Mouse (Mus musculus) megakaryocyte, adult 5-6 weeks (primary cell): ENCODE results near the gene Fam83f. TPM values are rescaled to one million over a fixed set of nuclear protein-coding genes. Genes with fewer than 3 reads are reported as not detected.
"Not testable (repeated sequence)": the region's sequence is repeated elsewhere in the genome, so short reads cannot be mapped to it uniquely, and the experiment has no call there.

ENCODE experiments used
- ATAC-seq: 2 replicates; pipeline ENCODE4 v1.8.0; 2016; ENCODE audit warnings: mild to moderate bottlenecking, inconsistent platforms; ENCODE audit not compliant: poor library complexity, severe bottlenecking
- total RNA-seq, 2 experiments: library from RNA; stranded (forward) in 1 of 2; stranded (reverse) in 1 of 2; fragments of 153-499, 151-499 nt in 1 of 2; fragments of 221-1000, 200-1000 nt in 1 of 2; gene quantifications; 2 replicates each; pipeline versions ENCODE4 v1.2.3 to v1.2.4; 2015 to 2017

Gene Fam83f
- total RNA-seq, 2 experiments from 2014 or later: 1.0 to 2.6 TPM

- no peak for ATAC-seq
Measured at GRCm38 (mm10) chr15:80703495-80703894, 31.8 kb downstream of the Fam83f start.

DNA sequence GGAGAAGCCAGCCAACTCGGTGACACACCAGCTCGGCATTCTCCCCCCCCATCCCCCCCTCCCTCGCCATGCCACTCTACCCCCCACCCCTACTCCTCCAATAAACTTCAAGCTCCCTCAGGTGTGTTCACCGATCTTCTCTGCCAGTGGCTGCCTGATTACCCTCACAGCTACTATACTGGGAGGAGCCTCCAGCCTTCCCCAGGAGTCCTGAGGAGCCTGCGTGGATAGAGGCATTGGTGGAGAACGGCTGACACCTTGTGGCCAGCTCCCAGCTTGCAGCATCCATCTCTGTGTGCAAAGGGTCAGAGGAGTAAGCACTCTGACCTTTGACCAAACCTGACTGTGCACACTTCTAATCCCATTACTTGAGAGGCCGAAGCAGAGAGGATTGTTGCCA, 32.6 kb downstream of the Fam83f start:
- ATAC-seq: peak; percentile 82

DNA sequence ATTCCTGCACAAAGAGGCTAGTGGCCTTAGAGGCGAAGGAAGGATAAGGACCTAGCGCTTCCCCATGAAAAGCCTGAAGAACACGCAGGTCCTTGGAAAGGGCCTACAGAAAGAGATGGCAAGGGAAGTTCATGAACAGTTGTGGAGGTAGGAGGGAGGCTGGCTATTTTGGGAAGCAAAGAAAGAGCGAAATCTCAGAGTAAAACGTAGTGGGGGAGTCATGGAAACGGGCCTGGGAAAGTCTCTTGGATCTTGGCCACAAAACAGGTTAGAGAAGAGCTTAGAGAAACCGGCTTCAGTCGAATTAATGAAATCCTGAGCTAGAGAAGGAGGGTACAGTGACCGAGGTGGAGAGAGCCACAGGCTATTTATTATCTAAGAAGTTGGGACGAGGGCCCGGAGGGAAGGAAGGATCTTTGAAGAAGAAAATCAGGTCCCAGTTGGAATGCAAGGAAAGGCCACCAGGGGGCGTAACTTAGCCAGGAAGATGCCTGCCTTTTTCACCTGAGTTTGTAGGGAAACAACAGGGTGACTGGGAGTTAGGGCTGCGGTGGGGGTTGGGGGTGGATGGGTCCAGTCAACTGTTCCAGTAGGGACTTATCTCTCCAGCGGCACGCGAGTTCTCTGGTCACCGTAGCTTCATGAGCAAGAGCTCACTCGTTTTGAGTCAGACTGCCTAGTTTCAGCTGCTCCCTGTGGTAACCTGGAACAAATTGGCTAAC, 34.3 kb downstream of the Fam83f start:
- ATAC-seq: no peak

DNA sequence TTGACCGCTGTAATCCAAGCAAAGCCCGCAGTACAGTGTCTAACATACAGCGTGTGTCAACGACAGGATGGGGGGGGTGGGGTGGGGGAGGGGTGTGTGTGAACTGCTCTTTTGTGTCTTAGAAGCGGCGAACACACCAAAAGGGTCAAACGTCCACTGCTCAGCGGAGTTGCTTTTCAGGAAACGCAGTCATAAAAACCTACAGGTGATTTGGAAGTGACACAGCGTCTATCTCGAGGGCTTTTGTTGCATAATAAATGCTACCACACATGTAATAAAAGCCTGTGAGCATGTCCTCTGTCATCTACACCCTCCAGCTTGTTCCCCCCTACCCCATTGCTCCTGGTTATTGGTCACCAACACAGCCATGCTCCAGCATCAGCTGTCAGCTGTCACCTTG, 34.9 kb downstream of the Fam83f start:
- no peak for ATAC-seq

DNA sequence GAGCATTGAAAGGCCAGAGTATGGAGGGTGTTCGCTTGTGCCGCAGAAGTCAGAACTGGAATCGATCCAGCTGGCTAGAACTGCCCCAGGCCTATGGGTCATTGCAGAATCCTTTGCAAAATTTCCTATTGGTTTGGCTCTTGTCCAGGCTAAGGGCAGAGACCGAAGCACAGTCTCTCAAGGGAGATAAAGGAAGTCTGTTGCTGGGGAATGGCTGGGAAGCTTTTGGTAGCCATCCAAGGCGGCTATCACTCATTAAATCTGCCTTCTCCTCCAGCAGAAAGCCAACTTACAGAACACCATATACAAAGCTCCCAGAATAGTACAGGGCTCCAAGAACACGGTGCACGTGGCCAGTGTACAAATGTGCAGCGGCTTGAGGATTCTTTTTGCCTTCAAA, 35.4 kb downstream of the Fam83f start:
- ATAC-seq: no peak

- ATAC-seq: no peak
Measured at GRCm38 (mm10) chr15:80709593-80709992, 37.9 kb downstream of the Fam83f start.

DNA sequence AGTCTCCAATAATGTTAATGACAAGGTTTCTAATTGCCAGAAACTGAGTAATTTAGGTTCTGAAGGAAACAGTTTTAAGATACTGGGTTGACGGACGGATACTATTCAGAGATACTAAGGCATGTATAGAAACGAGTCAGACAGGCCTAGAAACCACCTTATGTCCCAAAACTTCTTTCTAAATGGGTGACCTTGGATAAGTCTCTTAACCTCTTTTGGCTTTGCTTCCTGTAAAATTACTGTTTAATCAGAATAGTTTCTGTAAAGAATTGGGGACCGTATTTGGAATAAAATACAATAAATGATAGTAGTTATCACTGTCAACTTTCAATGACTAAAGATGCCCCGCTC, 38.6 kb downstream of the Fam83f start:
- ATAC-seq: no peak

- ATAC-seq: peak; percentile 90
Measured at GRCm38 (mm10) chr15:80710608-80711363, 39.1 kb downstream of the Fam83f start, which contains the start of gene Tnrc6b. Gene Tnrc6b (plus strand): TSS chr15:80711313.

GRCm38 (mm10) chr15:80711401-80712151, 39.9 kb downstream of the Fam83f start:
- ATAC-seq: peak; percentile 8

DNA sequence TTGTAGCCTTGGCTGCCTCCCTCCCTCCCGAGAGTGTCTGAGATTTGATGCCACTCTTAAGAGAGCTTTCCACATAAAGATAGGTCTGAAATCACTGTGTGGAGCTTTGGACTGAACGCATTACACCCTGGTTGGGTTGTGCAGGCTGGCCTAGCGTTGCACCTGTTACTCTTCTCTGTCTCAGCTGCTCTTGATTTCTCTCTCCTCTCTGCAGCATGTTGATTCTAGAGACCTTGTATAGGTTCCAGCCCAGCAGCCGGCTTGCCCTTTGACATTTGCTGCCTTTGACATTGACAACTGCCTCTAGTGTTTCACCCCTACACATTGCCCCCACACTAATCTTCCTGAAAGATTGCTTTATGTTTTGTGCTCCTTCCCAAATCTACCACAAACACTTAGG, 42.7 kb downstream of the Fam83f start:
- ATAC-seq: no peak

DNA sequence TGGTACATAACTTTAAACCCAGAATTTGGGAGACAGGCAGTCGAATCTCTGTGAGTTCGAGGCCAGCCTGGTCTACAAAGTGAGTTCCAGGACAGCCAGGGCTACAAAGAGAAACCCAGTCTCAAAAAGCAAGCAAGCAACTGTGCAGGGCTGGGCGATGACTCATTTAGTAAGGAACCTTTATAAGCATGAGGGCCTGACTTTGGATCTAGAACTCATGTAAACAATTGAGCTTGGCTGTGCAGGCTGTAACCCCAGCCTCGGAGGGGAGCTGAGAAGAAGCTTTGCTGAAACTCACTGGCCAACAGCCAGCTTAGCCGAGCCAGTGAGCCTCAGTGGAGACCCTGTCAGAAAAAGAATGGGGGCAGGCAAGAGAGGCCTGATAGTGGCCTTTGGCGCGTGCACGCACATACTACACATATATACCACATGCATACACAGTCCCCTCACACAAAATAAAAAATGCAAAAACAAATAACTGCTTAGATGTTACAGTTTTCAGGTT, 45.0 kb downstream of the Fam83f start:
- ATAC-seq: no peak

GRCm38 (mm10) chr15:80717431-80717830, 45.8 kb downstream of the Fam83f start:
- ATAC-seq: no peak

DNA sequence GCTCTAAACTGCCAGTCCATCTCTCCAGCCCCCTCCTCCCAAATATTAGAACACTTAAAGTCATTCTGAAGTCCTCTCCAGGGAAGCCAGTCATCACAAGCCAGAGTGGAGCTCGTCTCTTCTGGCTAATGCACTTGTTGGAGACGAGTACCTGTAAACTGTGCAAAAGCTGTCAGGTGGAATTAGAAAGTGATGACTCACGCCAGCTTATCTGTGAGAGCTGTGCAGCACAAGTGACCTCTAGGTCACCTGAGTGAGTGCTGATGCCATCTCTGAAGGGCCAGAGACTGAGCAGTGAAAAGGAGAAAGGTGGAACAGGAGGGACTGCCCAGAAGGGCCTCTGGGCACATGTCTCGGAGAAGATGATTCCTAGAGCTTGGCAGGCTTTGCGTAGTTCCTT, 48.6 kb downstream of the Fam83f start:
- ATAC-seq: no peak

DNA sequence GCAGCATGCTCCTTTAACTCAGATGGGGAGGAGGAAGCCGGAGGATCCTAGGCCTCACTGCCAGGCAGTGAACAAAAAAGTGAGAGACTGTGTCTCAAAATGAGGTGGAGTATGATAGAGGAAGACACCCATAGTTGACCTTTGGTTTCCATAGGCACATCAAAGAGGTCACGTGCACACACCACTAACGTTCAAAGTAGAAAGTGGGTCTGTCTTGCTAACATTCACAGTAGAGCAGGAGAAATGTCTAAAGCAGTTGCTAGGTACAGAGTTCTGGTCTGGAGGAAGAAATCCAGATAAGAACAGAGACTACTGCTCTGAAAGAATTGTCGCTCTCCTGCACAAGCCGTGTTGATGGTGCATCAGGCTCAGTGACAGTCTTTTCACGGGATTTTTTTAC, 50.2 kb downstream of the Fam83f start:
- ATAC-seq: no peak

- ATAC-seq: no peak
Measured at GRCm38 (mm10) chr15:80722366-80722765, 50.7 kb downstream of the Fam83f start.

DNA sequence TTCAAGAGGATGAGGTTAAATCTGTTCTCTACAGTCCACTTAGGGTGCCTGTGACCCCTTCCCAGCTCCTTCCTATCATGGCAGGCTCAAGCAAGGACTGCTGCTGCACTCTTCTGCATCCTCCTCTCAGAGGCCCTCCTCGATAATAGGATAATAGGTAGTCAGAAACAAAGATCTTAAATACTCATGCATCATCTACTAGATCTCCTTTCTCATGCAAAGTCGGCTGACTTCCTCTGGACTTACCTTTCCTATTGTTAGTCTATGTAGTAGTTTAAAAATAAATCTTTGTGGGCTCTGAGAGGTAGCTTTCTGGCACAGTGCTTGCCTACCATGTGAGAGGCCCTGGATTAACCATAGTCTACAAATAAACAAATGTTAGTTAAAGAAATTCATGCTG, 57.8 kb downstream of the Fam83f start:
- ATAC-seq: no peak

DNA sequence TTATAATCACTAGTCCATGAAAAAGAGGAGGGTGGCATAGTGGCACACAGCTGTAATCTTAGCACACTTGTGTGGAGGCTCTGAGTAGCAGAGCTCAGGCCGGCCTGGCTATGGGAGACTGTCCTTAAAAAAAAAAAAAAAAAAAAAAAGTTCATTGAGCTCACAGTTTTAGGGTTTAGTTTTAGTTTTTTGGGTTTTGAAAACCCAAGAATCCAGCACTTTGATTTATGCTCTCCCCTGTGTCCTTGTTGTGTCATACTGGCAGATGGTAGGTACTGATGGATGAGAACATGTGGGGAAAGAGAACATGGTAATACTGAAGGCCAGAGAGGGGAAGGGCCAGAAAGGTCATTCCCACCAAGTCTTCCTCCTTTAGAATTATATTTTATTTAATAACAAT, 59.4 kb downstream of the Fam83f start:
- no peak for ATAC-seq

GRCm38 (mm10) chr15:80731511-80731910, 59.9 kb downstream of the Fam83f start:
- ATAC-seq: no peak

- no peak for ATAC-seq
Measured at GRCm38 (mm10) chr15:80732266-80733030, 60.8 kb downstream of the Fam83f start.

DNA sequence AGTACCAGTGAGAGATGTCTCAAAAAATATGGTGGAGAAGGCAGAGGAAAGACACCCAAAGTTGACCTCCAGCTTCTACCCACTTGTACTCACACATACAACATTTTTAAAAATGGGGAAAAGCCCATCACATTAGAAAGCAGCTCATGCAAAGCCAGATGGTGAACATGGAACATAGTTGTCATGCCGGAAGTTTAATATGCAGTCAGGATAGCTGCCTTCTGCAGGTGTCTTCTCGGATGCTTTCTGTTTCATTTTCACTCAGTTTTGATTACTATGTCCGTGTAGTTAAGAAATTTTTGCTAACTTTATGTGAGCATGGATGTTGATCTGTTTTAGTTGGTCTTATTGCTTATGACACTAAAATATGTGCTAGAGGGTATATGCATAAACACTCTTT, 63.7 kb downstream of the Fam83f start:
- no peak for ATAC-seq

GRCm38 (mm10) chr15:80735708-80736107, 64.1 kb downstream of the Fam83f start:
- not testable (repeated sequence) for ATAC-seq
